Mouse (Mus musculus): ENCODE data around the gene 2010106E10Rik. TPM values are rescaled to one million over a fixed set of nuclear protein-coding genes. Genes with fewer than 3 reads are reported as not detected.

2010106E10Rik gene
- not detected in 2 replicates for polyA plus RNA-seq (2015; fragmentation: Nextera tagmentation; extraction: Ambion mirVana)

GRCm38 (mm10) chrX:112494974-112495373 lies at the start of gene 2010106E10Rik:
Gene 2010106E10Rik (plus strand): TSS chrX:112495274.
- H3K36me3 ChIP-seq = no peaks in the 10 kb centered on the region
- H3K4me1 ChIP-seq = no peaks in the 10 kb centered on the region
- H3K27ac ChIP-seq (replicated peaks) = no peak within 1 kb of the TSS
- no peak within 1 kb of the TSS for H3K4me2 ChIP-seq
- no peak for ATAC-seq (ENCODE audit: extremely low read depth, insufficient number of reproducible peaks, low FRiP score, low TSS enrichment)
- no peak within 1 kb of the TSS for H3K9ac ChIP-seq
- 77% methylated on average over 1 of the region's 1 CpGs for WGBS
- no peaks in the 10 kb centered on the region for H3K27me3 ChIP-seq (replicated peaks)
- H3K4me3 ChIP-seq = no peak within 1 kb of the TSS
- H3K9me3 ChIP-seq = no peaks in the 10 kb centered on the region

DNA sequence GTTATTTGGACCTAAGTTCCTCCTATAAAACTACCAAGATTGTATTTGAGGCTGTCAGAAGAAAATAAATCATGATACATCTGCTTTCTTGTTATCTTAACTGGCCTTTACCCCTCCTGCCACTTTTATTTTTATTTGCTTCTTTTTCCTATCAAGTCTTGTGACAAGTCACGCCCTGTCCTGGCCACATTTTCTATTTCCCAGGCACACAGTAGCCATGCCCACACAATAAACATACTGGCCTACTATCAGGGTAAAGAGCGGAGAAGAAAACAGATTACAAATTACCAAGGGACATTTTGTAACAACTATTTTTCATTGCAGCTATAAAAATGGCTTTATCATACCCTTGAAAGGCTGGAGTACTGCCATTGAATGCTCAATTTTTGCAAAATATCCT lies 10.6 kb downstream of the 2010106E10Rik start:
- H3K4me2 ChIP-seq = no peak overlapping the region
- ATAC-seq (ENCODE audit: extremely low read depth, insufficient number of reproducible peaks, low FRiP score, low TSS enrichment) = no peak
- no peak overlapping the region for H3K9ac ChIP-seq
- no peak overlapping the region for H3K27ac ChIP-seq (replicated peaks)
- H3K27me3 ChIP-seq (replicated peaks) = no peaks in the 10 kb centered on the region
- no peaks in the 10 kb centered on the region for H3K9me3 ChIP-seq
- 72% methylated on average over 2 of the region's 2 CpGs for whole genome bisulfite sequencing
- H3K4me3 ChIP-seq = no peak overlapping the region
- no peaks in the 10 kb centered on the region for H3K36me3 ChIP-seq
- H3K4me1 ChIP-seq = no peaks in the 10 kb centered on the region

GRCm38 (mm10) chrX:112524755-112525154 lies 29.7 kb downstream of the 2010106E10Rik start:
- WGBS = 65% methylated on average over 1 of the region's 1 CpGs
- Histone ChIP-seq H3K4me3 (no peak overlapping the region), H3K4me2 (no peak overlapping the region), H3K4me1 (no peaks in the 10 kb centered on the region), H3K36me3 (no peaks in the 10 kb centered on the region), H3K9ac (no peak overlapping the region), H3K27me3 (replicated peaks) (no peaks in the 10 kb centered on the region), H3K9me3 (no peaks in the 10 kb centered on the region), H3K27ac (replicated peaks) (no peak overlapping the region)
- ATAC-seq (ENCODE audit: extremely low read depth, insufficient number of reproducible peaks, low FRiP score, low TSS enrichment) = no peak

- no peak for ATAC-seq (ENCODE audit: extremely low read depth, insufficient number of reproducible peaks, low FRiP score, low TSS enrichment)
- no peaks in the 10 kb centered on the region for H3K27me3 ChIP-seq (replicated peaks)
- no peaks in the 10 kb centered on the region for H3K36me3 ChIP-seq
- 30% methylated on average over 1 of the region's 1 CpGs for WGBS
- no peak overlapping the region for H3K4me3 ChIP-seq
- no peaks in the 10 kb centered on the region for H3K4me1 ChIP-seq
- H3K27ac ChIP-seq (replicated peaks) = no peak overlapping the region
- no peak overlapping the region for H3K9ac ChIP-seq
- H3K9me3 ChIP-seq = no peaks in the 10 kb centered on the region
- no peak overlapping the region for H3K4me2 ChIP-seq
These were observed 48.0 kb downstream of the 2010106E10Rik start for GRCm38 (mm10) chrX:112543115-112543514.

DNA sequence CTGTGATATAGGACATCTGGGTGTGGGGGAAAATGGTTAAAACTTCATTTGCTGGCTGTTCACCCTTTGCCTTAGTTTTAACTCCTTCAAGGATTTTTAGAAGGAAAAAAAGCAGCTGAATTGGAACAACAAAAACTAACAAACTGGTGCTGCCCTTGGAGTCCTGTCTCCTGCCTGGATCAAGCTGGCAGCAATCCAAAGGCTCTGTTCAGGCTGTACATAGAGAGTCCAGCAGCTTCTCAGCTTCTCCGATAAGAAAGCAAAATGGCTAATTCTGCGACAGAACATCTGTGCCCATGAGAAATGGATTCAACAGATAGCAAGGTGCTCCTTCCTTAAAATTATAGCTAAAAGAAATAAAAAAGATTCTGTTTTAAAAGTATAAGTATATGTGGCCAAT lies 72.6 kb downstream of the 2010106E10Rik start:
- WGBS = 58% methylated on average over 2 of the region's 2 CpGs

GRCm38 (mm10) chrX:112600511-112601305 lies 105.6 kb downstream of the 2010106E10Rik start, which contains the start of gene Zfp711:
Gene Zfp711 (plus strand): TSS chrX:112600526.
- 10% methylated on average over 78 of the region's 79 CpGs for WGBS
- H3K27ac ChIP-seq (replicated peaks) = peak within 1 kb of the TSS; percentile 77

More for the DNA sequence above, 72.6 kb downstream of the 2010106E10Rik start:
- H3K36me3 ChIP-seq = no peaks in the 10 kb centered on the region
- no peaks in the 10 kb centered on the region for H3K27me3 ChIP-seq (replicated peaks)
- no peak overlapping the region for H3K27ac ChIP-seq (replicated peaks)
- H3K9ac ChIP-seq = no peak overlapping the region
- no peak overlapping the region for H3K4me2 ChIP-seq
- no peak for ATAC-seq (ENCODE audit: extremely low read depth, insufficient number of reproducible peaks, low FRiP score, low TSS enrichment)
- H3K9me3 ChIP-seq = no peaks in the 10 kb centered on the region
- H3K4me3 ChIP-seq = no peak overlapping the region
- H3K4me1 ChIP-seq = no peaks in the 10 kb centered on the region

GRCm38 (mm10) chrX:112601306-112602120 lies 106.4 kb downstream of the 2010106E10Rik start:
- 14% methylated on average over 63 of the region's 81 CpGs for WGBS

More at GRCm38 (mm10) chrX:112600511-112601305, 105.6 kb downstream of the 2010106E10Rik start, which contains the start of gene Zfp711:
- no peaks in the 10 kb centered on the region for H3K27me3 ChIP-seq (replicated peaks)
- H3K9ac ChIP-seq = peak within 1 kb of the TSS; percentile 85
- no peaks in the 10 kb centered on the region for H3K4me1 ChIP-seq
- ATAC-seq (ENCODE audit: extremely low read depth, insufficient number of reproducible peaks, low FRiP score, low TSS enrichment) = peak; percentile 88
- no peaks in the 10 kb centered on the region for H3K9me3 ChIP-seq
- H3K4me2 ChIP-seq = peak within 1 kb of the TSS; percentile 70
- peak within 1 kb of the TSS; percentile 69 for H3K4me3 ChIP-seq
- no peaks in the 10 kb centered on the region for H3K36me3 ChIP-seq

More at GRCm38 (mm10) chrX:112601306-112602120, 106.4 kb downstream of the 2010106E10Rik start:
- Histone ChIP-seq H3K27me3 (replicated peaks) (no peaks in the 10 kb centered on the region), H3K36me3 (no peaks in the 10 kb centered on the region), H3K27ac (replicated peaks) (peak overlapping the region; percentile 77), H3K4me2 (peak overlapping the region; percentile 70), H3K9me3 (no peaks in the 10 kb centered on the region), H3K4me3 (peak overlapping the region; percentile 69), H3K4me1 (no peaks in the 10 kb centered on the region), H3K9ac (peak overlapping the region; percentile 85)
- ATAC-seq (ENCODE audit: extremely low read depth, insufficient number of reproducible peaks, low FRiP score, low TSS enrichment) = no peak

Other genes starting within 250 kb of the 2010106E10Rik start
- 71.7 and 81.5 TPM in 2 replicates for gene Apool, start 183.9 kb upstream of the 2010106E10Rik start, polyA plus RNA-seq (2015; fragmentation: Nextera tagmentation; extraction: Ambion mirVana)
- gene Satl1, start 88.5 kb upstream of the 2010106E10Rik start, polyA plus RNA-seq (2015; fragmentation: Nextera tagmentation; extraction: Ambion mirVana) = not detected in 2 replicates
- gene Zfp711, start 105.3 kb downstream of the 2010106E10Rik start, polyA plus RNA-seq (2015; fragmentation: Nextera tagmentation; extraction: Ambion mirVana) = 6.8 and 7.3 TPM in 2 replicates
- 0.04 and 0.11 TPM in 2 replicates for gene Pof1b, start 203.4 kb downstream of the 2010106E10Rik start, polyA plus RNA-seq (2015; fragmentation: Nextera tagmentation; extraction: Ambion mirVana)

Measured in heart, embryonic 13.5 days (tissue).